Mouse (Mus musculus) heart, embryonic 11.5 days (tissue): ENCODE data around the gene Mapk6. TPM values are rescaled to one million over a fixed set of nuclear protein-coding genes. Genes with fewer than 3 reads are reported as not detected.

Experiments used
- ATAC-seq: fragments of 200-750 bp; cut with Nextera tagmentation; replicated peaks from 2 replicates; pipeline ENCODE4 v1.8.0; 2017; ENCODE audit warnings: moderate library complexity; ENCODE audit not compliant: insufficient number of reproducible peaks, low FRiP score, low TSS enrichment
- H3K27ac ChIP-seq: fragments of 300-500 bp; sonication (generic); 2 replicates; pipeline ENCODE4 v1.5.1; 2014; ENCODE audit warnings: mild to moderate bottlenecking, low read depth, low read length
- H3K27me3 ChIP-seq: fragments of 300-500 bp; sonication (generic); 2 replicates; pipeline ENCODE4 v1.6.1; 2014; ENCODE audit warnings: mild to moderate bottlenecking, low read length, mixed read lengths; ENCODE audit not compliant: control insufficient read depth, insufficient read depth
- H3K36me3 ChIP-seq: fragments of 300-500 bp; sonication (generic); 2 replicates; pipeline ENCODE4 v1.6.1; 2014; ENCODE audit warnings: mild to moderate bottlenecking, low read length, moderate library complexity, mixed read lengths; ENCODE audit not compliant: control insufficient read depth, insufficient read depth
- H3K4me1 ChIP-seq: fragments of 300-500 bp; sonication (generic); 2 replicates; pipeline ENCODE4 v1.6.1; 2014; ENCODE audit warnings: low read length; ENCODE audit not compliant: control insufficient read depth, insufficient read depth
- H3K4me2 ChIP-seq: fragments of 300-500 bp; sonication (generic); 2 replicates; pipeline ENCODE4 v1.6.1; 2014; ENCODE audit warnings: mild to moderate bottlenecking, moderate library complexity
- H3K4me3 ChIP-seq: fragments of 300-500 bp; sonication (generic); 2 replicates; pipeline ENCODE4 v1.5.1; 2014; ENCODE audit warnings: low read depth, low read length
- H3K9ac ChIP-seq: fragments of 300-500 bp; sonication (generic); 2 replicates; pipeline ENCODE4 v1.6.1; 2014; ENCODE audit warnings: mild to moderate bottlenecking, low read depth, low read length, moderate library complexity
- H3K9me3 ChIP-seq: fragments of 300-500 bp; sonication (generic); replicated peaks from 2 replicates; pipeline ENCODE4 v1.6.1; 2016; ENCODE audit warnings: low read length; ENCODE audit not compliant: control insufficient read depth
- WGBS: fragments of 180-500 bp; shearing (Covaris S2); extraction: QIAGEN DNeasy Blood & Tissue Kit; methylation state at CpG from one replicate; pipeline ENCODE4 v1.1.7; 2014; ENCODE audit not compliant: insufficient replicate concordance; 5-methylcytosine and 5-hydroxymethylcytosine counted together
- polyA plus RNA-seq: library from polyadenylated mRNA; unstranded; fragments of >200 nt; fragmentation: Nextera tagmentation; extraction: Ambion mirVana; gene quantifications from 2 replicates; pipeline ENCODE4 v1.2.1, GENCODE M21; 2014

Mapk6 gene
- polyA plus RNA-seq, 1 experiment from 2014 or later, result 77.5 TPM

DNA sequence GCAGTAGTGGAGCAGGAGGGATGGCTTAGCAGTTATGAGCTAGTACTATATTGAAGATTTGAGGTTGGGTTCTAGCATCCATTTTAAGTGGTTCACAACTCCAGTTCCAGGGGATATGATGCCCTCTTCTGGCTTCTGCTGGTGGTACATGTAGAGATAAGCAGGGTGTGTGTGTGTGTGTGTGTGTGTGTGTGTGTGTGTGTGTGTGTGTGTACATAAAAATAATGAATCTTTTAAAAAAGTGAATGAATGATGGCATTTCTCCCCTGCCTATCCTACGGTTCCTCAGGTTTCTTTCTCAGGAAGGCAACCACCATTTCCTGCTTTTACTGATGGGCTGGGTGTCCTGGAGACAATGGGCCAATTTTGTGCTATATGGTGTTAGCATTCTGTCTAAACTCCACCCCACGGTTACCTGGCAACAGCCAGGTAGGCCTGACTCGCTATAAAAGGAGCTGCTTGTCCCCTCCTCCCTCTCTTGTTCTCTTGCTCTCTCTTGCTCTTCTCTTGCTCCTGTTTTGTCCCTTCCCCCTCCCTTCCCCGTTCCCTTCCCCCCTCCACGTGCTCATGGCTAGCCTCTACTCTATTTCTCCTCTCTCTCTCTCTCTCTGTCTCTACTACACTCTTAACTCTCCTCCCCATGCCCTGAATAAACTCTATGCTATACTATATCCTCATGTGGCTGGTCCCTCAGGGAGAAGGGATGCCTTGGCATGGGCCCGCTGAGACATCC, 28.0 kb upstream of the Mapk6 start:
- Histone ChIP-seq H3K36me3 (no peaks in the 10 kb centered on the region), H3K4me2 (no peak overlapping the region), H3K9ac (no peak overlapping the region), H3K27ac (no peak overlapping the region), H3K27me3 (no peaks in the 10 kb centered on the region), H3K4me3 (no peak overlapping the region), H3K4me1 (peaks cover 4% of the 10 kb centered on the region), H3K9me3 (no peaks in the 10 kb centered on the region)
- ATAC-seq, result no peak
- 39% methylated on average over 6 of the region's 6 CpGs for WGBS

DNA sequence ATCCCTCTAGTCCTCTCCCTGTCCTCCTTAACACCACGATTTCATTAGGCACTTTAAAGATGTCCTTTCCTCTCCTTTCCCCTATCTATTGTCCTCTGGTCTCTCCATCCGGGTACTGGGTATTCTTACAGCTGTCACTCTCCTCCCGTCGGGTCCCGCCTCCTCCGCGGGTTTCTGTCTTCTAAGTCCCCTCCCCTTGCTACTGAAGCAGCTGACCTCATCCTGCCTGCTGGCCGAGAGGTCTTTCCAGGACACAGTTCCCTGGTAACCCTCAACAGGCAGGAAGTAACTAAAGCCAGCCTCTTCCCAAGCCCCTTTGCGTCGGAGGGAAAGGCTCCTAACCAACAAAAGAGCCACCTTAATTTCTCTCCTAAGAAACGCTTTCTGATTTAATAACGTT, 26.1 kb upstream of the Mapk6 start:
- H3K27me3 ChIP-seq, result no peaks in the 10 kb centered on the region
- H3K9me3 ChIP-seq, result no peaks in the 10 kb centered on the region
- 5% methylated on average over 12 of the region's 12 CpGs for WGBS
- no peaks in the 10 kb centered on the region for H3K36me3 ChIP-seq
- H3K4me2 ChIP-seq, result 0 out of 2 replicates have a peak overlapping the region, but pooled peaks have one; percentile 17
- H3K4me1 ChIP-seq, result peaks cover 5% of the 10 kb centered on the region
- ATAC-seq, result peak; percentile 61
- H3K27ac ChIP-seq, result no peak overlapping the region
- H3K4me3 ChIP-seq, result no peak overlapping the region
- no peak overlapping the region for H3K9ac ChIP-seq

DNA sequence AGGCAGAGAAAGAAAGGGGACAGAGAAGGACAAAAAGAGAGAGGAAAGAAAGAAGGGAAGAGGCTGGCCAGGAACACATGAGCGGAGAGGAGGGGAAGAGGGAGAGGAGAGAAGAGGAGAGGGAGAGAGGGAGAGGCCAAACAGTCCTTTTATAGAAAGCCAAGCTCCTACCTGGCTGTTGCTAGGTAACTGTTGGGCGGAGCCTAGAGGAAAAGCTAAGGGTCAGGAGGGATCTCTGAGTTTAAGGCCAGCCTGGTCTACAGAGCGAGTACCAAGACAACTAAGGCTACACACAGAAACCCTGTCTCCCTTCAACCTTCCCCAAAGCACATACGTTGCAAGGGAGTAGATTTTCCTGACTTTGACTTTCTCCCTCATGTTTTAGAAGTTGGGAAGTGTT, 25.5 kb upstream of the Mapk6 start:
- H3K27me3 ChIP-seq, result no peaks in the 10 kb centered on the region
- no peak overlapping the region for H3K4me3 ChIP-seq
- H3K9ac ChIP-seq, result no peak overlapping the region
- H3K36me3 ChIP-seq, result no peaks in the 10 kb centered on the region
- H3K4me2 ChIP-seq, result no peak overlapping the region
- 79% methylated on average over 4 of the region's 4 CpGs for WGBS
- no peak overlapping the region for H3K27ac ChIP-seq
- no peaks in the 10 kb centered on the region for H3K9me3 ChIP-seq
- ATAC-seq, result no peak
- H3K4me1 ChIP-seq, result peaks cover 9% of the 10 kb centered on the region

DNA sequence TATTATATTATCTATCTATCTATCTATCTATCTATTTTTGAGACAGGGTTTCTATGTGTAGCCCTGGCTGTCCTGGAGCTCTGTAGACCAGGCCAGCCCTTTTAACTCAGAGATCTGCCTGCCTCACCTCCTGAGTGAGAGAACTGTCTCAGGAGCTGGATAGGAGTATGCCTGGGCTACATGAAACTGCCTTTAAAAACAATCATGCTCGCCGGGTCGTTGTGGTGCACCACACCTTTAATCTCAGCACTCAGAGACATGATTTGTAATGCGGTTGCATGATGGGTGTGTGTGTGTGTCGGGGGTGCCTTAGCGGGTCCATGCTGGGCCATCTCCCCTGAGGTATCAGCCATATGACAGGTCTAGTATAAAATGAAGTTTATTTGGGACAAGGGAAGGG, 25.1 kb upstream of the Mapk6 start:
- 75% methylated on average over 6 of the region's 6 CpGs for WGBS
- ATAC-seq, result no peak
- peaks cover 9% of the 10 kb centered on the region for H3K4me1 ChIP-seq
- H3K36me3 ChIP-seq, result no peaks in the 10 kb centered on the region
- H3K9me3 ChIP-seq, result no peaks in the 10 kb centered on the region
- no peak overlapping the region for H3K4me3 ChIP-seq
- no peak overlapping the region for H3K4me2 ChIP-seq
- no peak overlapping the region for H3K27ac ChIP-seq
- no peak overlapping the region for H3K9ac ChIP-seq
- no peaks in the 10 kb centered on the region for H3K27me3 ChIP-seq

DNA sequence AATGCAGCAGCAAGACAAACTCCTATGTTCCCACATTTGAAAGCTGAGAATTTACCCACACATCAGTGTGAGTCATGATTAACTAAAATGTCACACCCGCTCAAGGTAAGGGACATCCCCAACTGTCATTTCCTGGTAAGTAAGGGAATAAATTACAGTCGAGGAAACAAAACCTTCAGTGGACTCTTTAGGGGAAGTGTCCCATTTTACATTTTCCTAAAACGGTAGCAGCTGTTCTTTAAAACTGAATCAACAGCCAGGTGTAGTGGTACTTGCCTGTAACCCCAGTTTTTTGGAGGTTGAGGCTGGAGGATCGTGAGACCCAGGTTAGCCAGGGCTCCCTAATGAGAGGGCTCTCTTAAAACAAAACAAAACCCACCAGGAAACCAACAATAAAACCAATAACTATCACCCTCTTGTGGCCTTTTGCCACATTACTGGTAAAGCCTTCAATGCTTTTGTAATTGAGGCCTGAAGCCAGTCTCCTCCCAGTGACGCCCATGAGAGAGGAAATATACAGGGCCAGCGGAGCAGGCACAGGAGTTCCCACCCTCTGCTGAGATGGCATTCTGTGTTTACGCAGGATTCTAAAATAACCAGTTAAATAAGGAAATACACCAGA, 24.5 kb upstream of the Mapk6 start:
- no peaks in the 10 kb centered on the region for H3K36me3 ChIP-seq
- 45% methylated on average over 7 of the region's 7 CpGs for WGBS
- H3K27me3 ChIP-seq, result no peaks in the 10 kb centered on the region
- H3K4me2 ChIP-seq, result no peak overlapping the region
- H3K27ac ChIP-seq, result no peak overlapping the region
- H3K4me3 ChIP-seq, result no peak overlapping the region
- ATAC-seq, result no peak
- H3K9me3 ChIP-seq, result no peaks in the 10 kb centered on the region
- H3K9ac ChIP-seq, result no peak overlapping the region
- peaks cover 9% of the 10 kb centered on the region for H3K4me1 ChIP-seq

DNA sequence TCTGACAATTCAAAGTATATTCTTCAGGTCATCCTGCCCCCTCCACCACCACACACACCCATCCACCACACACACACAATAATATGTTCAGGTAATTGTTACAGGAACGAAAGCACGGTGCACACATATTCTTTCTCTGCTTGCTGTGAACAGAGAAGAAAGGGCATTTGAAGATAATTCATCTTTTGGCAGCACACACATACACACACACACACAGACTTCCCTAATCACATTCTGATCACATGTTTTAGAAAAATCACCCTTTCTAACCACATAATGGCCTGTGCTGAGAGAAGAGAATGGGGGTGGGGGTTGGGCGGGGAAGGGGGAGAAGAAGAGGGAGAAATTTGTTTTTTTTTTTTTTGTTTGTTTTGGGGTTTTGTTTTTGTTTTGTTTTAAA, 22.9 kb upstream of the Mapk6 start:
- no peak overlapping the region for H3K4me2 ChIP-seq
- H3K4me3 ChIP-seq, result no peak overlapping the region
- H3K36me3 ChIP-seq, result no peaks in the 10 kb centered on the region
- 88% methylated on average over 3 of the region's 3 CpGs for WGBS
- H3K4me1 ChIP-seq, result peaks cover 18% of the 10 kb centered on the region
- H3K27ac ChIP-seq, result no peak overlapping the region
- no peaks in the 10 kb centered on the region for H3K27me3 ChIP-seq
- no peaks in the 10 kb centered on the region for H3K9me3 ChIP-seq
- ATAC-seq, result no peak
- H3K9ac ChIP-seq, result no peak overlapping the region

DNA sequence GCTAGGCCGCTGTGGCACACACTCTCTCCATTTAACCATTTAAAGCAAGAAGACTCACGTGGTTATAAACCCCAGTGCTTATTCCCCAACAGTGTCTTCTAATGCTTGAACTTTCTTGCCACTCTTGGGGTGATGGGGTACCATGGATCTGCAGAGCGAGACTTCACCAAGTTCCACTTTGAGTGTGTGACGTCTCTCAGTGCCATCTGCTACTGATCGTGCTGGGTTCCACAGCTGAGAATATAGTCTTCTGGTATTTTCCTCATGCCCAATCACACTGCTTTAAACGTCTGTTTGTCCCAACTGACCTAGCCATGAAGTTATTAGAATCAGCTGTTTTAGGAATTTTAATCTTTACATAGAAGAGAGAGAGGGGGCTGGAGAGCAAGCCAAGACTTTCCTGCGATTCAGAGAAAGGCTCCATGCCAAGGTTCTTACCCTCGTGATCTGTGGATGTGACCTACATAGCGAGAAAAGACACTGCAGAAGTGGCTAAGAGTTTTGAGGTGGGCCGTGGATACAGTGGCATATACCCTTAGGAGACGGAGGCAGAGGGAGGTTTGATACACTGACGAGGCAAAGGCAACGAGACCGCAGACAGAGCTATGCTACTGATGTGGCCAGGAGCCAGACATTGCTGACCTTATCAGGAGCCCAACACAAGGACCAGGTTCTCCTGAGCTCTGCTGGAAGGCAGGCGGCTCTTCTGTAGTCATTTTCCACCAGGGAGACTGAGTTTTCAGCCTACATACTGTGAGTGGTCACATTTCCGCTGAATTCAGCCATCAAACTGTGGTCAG, 21.2 kb upstream of the Mapk6 start:
- ATAC-seq, result no peak
- H3K9ac ChIP-seq, result peak overlapping the region; percentile 10; the same call in 1 of the 2 replicates
- H3K27me3 ChIP-seq, result no peaks in the 10 kb centered on the region
- peak overlapping the region; percentile 6 for H3K4me2 ChIP-seq
- H3K4me3 ChIP-seq, result no peak overlapping the region
- H3K36me3 ChIP-seq, result no peaks in the 10 kb centered on the region
- WGBS, result 50% methylated on average over 16 of the region's 16 CpGs
- H3K27ac ChIP-seq, result peak overlapping the region; percentile 66; the same call in 1 of the 2 replicates
- H3K4me1 ChIP-seq, result peaks cover 21% of the 10 kb centered on the region
- no peaks in the 10 kb centered on the region for H3K9me3 ChIP-seq

DNA sequence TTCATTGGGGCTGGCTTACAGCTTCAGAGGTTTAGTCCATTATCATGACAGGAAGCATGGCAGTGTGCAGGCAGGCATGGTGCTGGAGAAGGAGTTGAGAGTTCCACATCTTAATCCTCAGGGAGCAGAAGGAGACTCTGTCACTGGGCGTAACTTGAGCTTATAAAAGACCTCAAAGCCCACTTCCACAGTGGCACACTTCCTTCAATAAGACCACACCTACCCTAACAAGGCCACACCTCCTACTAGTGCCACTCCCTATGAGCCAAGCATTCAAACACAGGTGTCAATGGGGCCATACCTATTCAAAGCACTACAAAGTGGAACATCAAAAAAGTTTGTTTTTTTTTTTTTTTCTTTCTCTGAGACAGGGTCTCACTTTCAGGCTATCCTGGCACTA, 19.9 kb upstream of the Mapk6 start:
- ATAC-seq, result no peak

More for the DNA sequence above, 19.9 kb upstream of the Mapk6 start:
- Histone ChIP-seq H3K9me3 (no peaks in the 10 kb centered on the region), H3K4me3 (no peak overlapping the region), H3K4me2 (no peak overlapping the region), H3K27ac (no peak overlapping the region), H3K27me3 (no peaks in the 10 kb centered on the region), H3K9ac (no peak overlapping the region), H3K4me1 (peaks cover 21% of the 10 kb centered on the region), H3K36me3 (no peaks in the 10 kb centered on the region)
- WGBS, result 73% methylated on average over 1 of the region's 1 CpGs
